Comparison of ENCODE assay signal across 8 mouse cellular contexts in the genomic region with DNA sequence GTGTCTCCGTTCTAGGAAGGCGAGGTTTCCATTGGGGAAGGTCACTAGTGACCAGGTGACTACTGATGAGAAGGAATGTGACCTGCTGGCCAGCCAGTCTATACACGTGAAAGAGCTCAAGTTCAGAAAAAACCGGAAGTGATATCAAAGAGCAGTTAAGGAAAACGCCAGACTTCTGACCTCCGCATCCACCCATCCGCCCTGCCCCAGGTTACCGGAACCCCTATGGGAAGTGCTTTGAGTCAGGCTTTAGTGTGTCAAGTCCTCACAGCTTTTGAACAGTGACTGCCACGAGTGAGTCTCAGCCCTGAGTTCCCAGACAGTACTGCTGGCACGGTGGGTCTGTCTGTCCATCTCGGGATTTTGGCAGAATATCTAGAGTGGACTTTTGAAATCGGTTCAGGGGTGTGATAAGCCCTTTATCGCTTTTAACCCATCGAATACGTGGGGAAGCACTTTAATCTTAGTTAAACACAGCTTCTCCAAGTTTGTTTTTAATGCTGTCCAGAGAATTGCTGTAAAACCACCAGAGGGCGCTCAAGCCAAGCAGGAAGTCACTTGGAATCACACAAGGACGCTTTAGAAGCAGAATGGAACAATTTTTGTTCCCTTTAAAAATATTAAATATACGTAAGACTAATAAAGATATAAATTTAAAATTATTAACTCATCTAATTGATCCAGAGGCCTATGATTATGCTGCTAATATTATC. TPM values are rescaled to one million over a fixed set of nuclear protein-coding genes. Genes with fewer than 3 reads are reported as not detected.
DNase-seq lines count a peak whose midpoint lies in the region; ATAC-seq and TF ChIP-seq lines count a peak whose summit lies in the region.

No protein-coding gene starts in this region.

- H3K4me2 ChIP-seq in heart, embryonic 13.5 days, result peak overlapping the region; percentile 67
- peak overlapping the region; percentile 49 for H3K4me2 ChIP-seq in liver, postnatal 0 days (ENCODE audit: low read depth, low read length)

- TF ChIP-seq EP300 in liver, postnatal 0 days (IDR thresholded peaks at IDR 0.05; ENCODE audit: low read depth), result no peak

- 0 out of 2 replicates have a peak, but pooled peaks cover 1% of the 10 kb centered on the region for H3K27me3 ChIP-seq in heart, embryonic 13.5 days (replicated peaks)
- H3K27me3 ChIP-seq in liver, postnatal 0 days (ENCODE audit: insufficient read depth, low read length), result no peaks in the 10 kb centered on the region

- WGBS in heart, embryonic 13.5 days, result 21% methylated on average over 18 of the region's 18 CpGs
- WGBS in liver, postnatal 0 days (ENCODE audit: insufficient replicate concordance), result 28% methylated on average over 18 of the region's 18 CpGs

- no peak for ATAC-seq in heart, embryonic 13.5 days (ENCODE audit: extremely low read depth, insufficient number of reproducible peaks, low FRiP score, low TSS enrichment)
- peak; percentile 55; the same call in 1 of the 2 replicates for ATAC-seq in liver, postnatal 0 days
- no peak for ATAC-seq in monocyte, adult 5-6 weeks (replicated peaks; ENCODE audit: insufficient number of reproducible peaks, low FRiP score, low TSS enrichment, poor library complexity, severe bottlenecking)

- H3K9ac ChIP-seq in heart, embryonic 13.5 days, result peak overlapping the region; percentile 74
- 0 out of 2 replicates have a peak overlapping the region, but pooled peaks have one; percentile 23 for H3K9ac ChIP-seq in liver, postnatal 0 days (replicated peaks)

- no peak overlapping the region for H3K27ac ChIP-seq in heart, embryonic 13.5 days (replicated peaks)
- 0 out of 2 replicates have a peak overlapping the region, but pooled peaks have one; percentile 19 for H3K27ac ChIP-seq in liver, postnatal 0 days (ENCODE audit: low read depth)

- H3K4me1 ChIP-seq in heart, embryonic 13.5 days, result peaks cover 6% of the 10 kb centered on the region; the same call in 1 of the 2 replicates
- no peaks in the 10 kb centered on the region for H3K4me1 ChIP-seq in liver, postnatal 0 days (ENCODE audit: insufficient read depth)

- peaks cover 37% of the 10 kb centered on the region for H3K36me3 ChIP-seq in heart, embryonic 13.5 days
- peaks cover 24% of the 10 kb centered on the region for H3K36me3 ChIP-seq in liver, postnatal 0 days (replicated peaks; ENCODE audit: insufficient read depth, low read length)

- no peaks in the 10 kb centered on the region for H3K9me3 ChIP-seq in heart, embryonic 13.5 days
- H3K9me3 ChIP-seq in liver, postnatal 0 days (ENCODE audit: low read length), result no peaks in the 10 kb centered on the region

- TF ChIP-seq CTCF in liver, postnatal 0 days (IDR thresholded peaks at IDR 0.05; ENCODE audit: low read depth), result peak; percentile 87

- DNase-seq in CD4-positive helper T cell, adult 2 months (ENCODE audit: low read depth, low spot score), result peak; percentile 61
- peak; percentile 77 for DNase-seq in MN1 (ENCODE audit: low spot score)
- peak; percentile 77 for DNase-seq in embryo, embryonic 11 days
- DNase-seq in kidney, postnatal 25 days, result peak; percentile 57 to 75
- DNase-seq in liver, postnatal 0 days, result peak; percentile 73
- DNase-seq in right cerebral cortex, postnatal 10 days (ENCODE audit: low spot score in 2 of 2), result peak; percentile 71 to 85

- peak overlapping the region; percentile 38 for H3K4me3 ChIP-seq in heart, embryonic 13.5 days
- peak overlapping the region; percentile 15 for H3K4me3 ChIP-seq in liver, postnatal 0 days (ENCODE audit: low read depth, low read length)

RNA-seq across cellular contexts. Expression of gene Llph, which starts 6.9 kb away (rescaled TPM):
- polyA plus RNA-seq in heart, embryonic 13.5 days (2015; fragmentation: Nextera tagmentation; extraction: Ambion mirVana), result 25.9 and 28.0 TPM in 2 replicates
- 33.5 and 33.9 TPM in 2 replicates for polyA plus RNA-seq in liver, postnatal 0 days (2015; fragmentation: Nextera tagmentation; extraction: Ambion mirVana)
- 57.4 to 79.1 TPM (median 74.2 TPM) in 3 replicates for total RNA-seq in monocyte, adult 5-6 weeks (2017)

RNA-seq across cellular contexts. Expression of gene Irak3, which starts 31.9 kb away (rescaled TPM):
- 0.25 and 0.56 TPM in 2 replicates for polyA plus RNA-seq in heart, embryonic 13.5 days (2015; fragmentation: Nextera tagmentation; extraction: Ambion mirVana)
- 1.5 and 1.6 TPM in 2 replicates for polyA plus RNA-seq in liver, postnatal 0 days (2015; fragmentation: Nextera tagmentation; extraction: Ambion mirVana)
- 30.9 to 31.9 TPM (median 31.4 TPM) in 3 replicates for total RNA-seq in monocyte, adult 5-6 weeks (2017)

RNA-seq across cellular contexts. Expression of gene Tmbim4, which starts 32.4 kb away (rescaled TPM):
- polyA plus RNA-seq in heart, embryonic 13.5 days (2015; fragmentation: Nextera tagmentation; extraction: Ambion mirVana), result 103 and 119 TPM in 2 replicates
- 140 and 150 TPM in 2 replicates for polyA plus RNA-seq in liver, postnatal 0 days (2015; fragmentation: Nextera tagmentation; extraction: Ambion mirVana)
- total RNA-seq in monocyte, adult 5-6 weeks (2017), result 150 to 178 TPM (median 170 TPM) in 3 replicates
